Mouse (Mus musculus): ENCODE measurements at regions not wholly inside any gene's neighbourhood (a gene's known extent, or its start where the extent isn't known, plus 50 kb on each side); places are given as distances from the start of the nearest gene placed in this dataset.
"Not testable (repeated sequence)": the region's sequence is repeated elsewhere in the genome, so short reads cannot be mapped to it uniquely, and the experiment has no call there.

DNA sequence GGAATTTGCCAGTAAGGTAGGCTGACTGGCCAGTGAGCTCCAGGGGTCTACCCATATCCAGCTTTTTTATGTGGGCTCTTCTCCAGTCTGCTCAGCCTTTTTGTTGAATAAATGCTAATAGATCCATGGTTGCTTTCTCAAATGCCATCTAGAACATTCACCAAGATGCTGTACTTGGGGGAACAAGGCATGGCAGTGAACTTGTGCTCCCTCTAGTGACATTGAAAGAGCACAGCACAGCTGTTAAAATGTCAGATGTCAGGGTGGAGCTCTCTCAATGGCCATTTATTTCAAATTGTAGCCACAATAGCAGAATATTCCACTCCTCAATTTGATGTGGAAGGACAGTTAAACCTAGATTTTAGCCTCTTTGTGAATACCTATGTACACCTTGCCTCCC, 86.3 kb downstream of the Kcnk1 start:
- DNase-seq (ENCODE audit: low read depth, low spot score): peak; percentile 21

DNA sequence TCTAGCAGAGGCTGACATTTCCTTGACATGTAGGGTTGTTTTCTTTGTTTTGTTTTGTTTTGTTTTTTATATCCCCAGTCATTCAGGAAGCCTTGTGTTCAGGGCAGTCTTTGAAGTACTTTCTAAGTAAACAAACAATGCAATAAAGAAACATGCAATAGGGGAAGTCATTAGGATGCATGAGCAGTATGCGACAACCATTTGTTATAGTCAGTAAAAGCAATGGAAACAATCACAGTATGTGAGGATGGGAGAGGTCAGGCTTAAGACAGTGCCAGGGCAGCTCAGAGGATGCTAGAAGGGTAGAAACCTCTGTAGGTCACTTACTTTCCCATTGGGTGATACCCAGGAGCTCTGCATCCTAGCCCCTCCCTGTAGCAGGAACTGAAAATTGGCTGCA, 87.9 kb downstream of the Kcnk1 start:
- DNase-seq (ENCODE audit: low read depth, low spot score): no peak

DNA sequence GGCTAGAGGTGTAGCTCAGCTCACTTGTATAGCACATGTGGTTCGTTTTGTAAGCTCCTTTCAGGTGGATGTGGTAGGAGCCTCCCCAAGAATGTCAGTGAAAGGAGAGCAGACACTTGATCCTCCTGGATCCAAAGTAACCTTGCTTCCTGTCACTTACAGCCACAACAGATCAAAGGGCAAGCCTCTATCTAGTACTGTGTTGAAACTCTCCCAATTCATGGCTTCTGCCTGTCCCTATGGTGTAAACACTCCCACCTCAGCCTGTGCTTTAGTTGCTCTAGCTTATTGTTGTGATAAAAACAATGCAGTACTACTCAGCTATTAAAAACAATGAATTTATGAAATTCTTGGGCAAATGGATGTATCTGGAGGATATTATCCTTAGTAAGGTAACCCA, 95.8 kb downstream of the Kcnk1 start:
- no peak for DNase-seq (ENCODE audit: low read depth, low spot score)

DNA sequence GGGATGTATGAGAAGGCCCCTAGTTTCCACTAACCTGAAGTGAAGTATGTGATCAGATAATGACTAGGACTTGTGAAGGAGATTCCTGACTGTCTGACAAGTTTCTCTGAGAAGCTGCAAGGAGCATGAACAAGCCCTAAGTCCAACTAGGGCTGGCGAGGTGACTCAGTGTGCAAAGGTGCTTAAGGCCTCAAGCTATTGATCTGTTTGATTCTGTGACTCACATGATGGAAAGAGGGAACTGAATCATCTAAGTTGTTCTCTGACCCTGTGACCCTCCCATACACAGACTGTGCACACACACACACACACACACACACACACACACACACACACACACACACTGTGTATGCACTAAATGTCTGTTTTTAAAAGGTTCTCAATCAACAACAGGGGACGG, 99.0 kb downstream of the Kcnk1 start:
- no peak for DNase-seq (ENCODE audit: low read depth, low spot score)

DNA sequence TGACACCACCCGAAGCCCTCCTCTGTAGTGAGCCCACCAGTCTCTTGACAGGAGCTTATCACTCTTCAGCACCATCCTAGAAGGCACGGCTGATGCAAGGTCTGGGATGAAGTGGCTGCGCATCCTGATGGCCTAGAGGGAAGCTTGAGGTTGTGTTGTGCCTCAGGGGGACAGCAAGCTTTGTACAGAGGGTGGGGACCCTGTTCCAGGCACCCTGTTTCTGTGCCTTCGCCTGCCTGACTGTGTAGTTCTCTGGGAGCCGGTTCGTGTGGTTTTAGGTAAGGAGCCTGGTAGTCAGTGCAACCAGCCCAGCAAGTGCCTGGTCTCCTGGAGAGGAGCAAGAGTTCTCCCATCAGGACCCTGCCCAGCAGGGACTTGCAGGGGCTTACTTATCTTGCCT, 101.1 kb downstream of the Kcnk1 start:
- DNase-seq (ENCODE audit: low read depth, low spot score): no peak

DNA sequence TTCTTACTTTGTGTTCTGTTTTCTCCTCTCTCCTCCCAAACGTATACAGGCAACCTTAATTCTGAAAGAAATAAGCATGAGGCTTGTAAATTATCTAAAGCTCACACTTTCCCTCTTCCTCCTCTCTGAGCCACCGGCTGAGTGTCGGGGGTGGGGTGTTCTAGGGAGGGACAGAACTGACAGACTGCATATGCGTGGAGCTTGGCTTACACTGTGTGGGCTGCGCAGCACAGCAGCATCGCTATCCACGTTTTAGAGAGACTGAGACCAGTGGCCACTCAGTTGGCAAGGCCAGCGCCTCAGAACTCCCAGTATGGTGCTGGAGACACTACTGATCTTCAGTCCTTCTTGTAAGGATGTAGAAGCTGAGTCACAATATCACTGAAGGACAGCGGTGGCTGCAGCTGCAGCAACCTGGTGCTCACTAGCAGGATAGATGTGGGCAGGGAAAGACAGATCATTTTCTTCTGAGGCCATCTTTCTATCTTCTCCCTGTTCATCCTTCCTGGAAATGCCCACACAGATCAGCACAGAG, 101.7 kb downstream of the Kcnk1 start:
- no peak for DNase-seq (ENCODE audit: low read depth, low spot score)

DNA sequence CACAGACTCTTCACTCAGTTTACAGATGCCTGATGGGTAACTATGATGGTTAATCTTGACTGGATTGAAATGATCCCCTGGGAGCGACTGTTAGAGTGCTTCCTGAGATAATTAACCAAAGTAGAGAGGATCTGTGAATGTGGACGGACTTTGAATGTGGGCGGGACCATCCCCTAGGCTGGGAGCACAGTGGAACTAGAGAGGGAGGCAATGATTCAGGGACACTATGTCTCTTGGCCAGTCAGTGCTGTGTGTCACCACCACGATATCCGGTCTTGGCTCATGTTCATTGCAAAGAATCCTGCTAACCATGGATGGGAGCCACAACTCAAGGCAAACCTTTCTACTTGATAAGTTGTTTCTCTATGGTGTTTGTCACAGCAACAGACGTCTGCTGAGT, 103.9 kb downstream of the Kcnk1 start:
- DNase-seq (ENCODE audit: low read depth, low spot score): no peak

DNA sequence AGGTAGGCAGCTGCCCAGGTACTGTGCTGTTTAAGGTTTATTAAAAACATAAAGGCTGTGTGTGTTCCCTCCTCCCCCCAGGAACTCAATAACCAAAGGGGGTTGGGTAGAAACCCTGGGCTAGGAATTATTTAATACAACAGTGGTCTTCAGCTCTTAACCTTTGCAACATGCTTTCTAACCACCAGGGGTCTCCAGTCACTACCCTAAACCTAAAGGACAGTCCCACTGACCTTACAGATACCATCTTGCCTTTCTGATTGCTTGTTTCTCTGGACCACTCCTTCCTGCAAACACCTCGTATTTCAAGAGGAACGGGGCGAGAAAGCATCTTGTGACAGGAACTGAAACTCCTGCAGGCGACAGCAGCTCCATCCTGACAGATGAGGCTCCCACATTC, 104.9 kb downstream of the Kcnk1 start:
- no peak for DNase-seq (ENCODE audit: low read depth, low spot score)

DNA sequence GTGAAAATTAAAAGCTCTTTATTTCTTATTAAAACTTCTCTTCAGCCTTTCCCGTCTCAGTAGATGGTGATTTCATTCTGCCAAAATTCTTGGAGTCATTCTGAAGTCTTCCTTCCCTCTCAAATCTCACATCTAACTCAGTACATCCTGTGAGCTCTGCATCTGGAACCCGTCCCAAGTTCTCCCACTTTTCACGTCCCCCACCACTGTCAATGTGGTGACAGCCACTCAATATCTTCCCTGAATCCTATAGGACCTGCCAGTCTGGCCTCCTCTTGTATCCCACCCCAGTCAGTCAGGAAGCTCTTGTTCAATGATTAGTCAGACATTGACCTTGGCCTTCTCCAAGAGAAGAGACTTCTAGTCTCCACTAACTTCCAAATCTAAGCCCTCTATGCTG, 110.1 kb downstream of the Kcnk1 start:
- no peak for DNase-seq (ENCODE audit: low read depth, low spot score)

DNA sequence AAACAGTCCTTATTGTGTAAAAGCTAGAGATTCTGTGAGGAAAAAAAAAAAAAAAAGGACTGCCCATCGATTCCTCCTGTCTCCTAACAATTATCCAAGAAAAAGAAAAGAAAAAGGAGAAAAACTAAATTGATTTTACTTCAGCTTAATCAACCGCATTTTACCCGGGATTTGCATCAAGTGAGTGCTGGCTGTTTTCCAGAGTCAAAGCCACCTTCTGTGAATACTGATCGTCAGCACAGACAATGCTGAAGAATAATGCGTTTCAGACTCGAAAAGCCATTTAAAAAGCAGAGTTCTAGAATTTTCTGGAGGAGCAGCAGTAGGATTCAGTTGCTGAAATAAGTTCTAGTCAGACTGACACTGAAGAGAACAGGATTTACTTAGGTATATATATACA, 131.1 kb downstream of the Kcnk1 start:
- DNase-seq (ENCODE audit: low read depth, low spot score): no peak

DNA sequence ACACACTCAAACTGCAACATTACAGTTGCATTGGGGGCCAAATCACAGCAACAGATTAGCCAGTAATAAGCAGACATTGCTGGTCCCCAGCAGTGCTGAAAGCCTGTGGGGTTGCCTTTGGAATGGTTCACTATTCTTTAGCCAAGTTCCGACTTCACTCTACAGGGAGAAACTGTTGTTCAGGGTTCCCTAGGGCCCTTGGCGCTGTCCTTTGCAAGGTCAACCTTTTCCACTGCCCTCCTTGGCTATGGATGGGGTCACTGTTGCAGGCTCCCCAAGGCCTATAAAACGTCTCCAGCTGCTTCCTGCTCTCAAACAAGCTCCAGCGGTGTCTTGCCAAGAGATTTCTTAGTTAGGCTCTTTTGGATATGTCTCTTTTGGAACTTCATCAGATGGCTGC, 137.1 kb downstream of the Kcnk1 start:
- DNase-seq (ENCODE audit: low read depth, low spot score): no peak

DNA sequence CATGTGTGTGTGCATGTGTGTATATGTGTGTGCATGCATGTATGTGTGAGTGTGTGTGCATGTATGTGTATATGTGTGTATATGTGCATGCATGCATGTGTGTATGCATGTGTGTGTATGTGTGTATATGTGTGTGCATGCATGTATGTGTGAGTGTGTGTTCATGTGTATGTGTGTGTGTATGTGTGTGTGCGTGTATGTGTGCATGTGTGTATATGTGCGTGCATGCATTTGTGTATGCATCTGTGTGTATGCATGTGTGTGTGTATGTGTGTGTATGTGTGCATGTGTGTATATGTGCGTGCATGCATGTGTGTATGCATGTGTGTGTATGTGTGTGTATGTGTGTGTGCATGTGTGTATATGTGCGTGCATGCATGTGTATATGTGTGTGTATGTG, 137.9 kb downstream of the Kcnk1 start:
- DNase-seq (ENCODE audit: low read depth, low spot score): not testable (repeated sequence)

DNA sequence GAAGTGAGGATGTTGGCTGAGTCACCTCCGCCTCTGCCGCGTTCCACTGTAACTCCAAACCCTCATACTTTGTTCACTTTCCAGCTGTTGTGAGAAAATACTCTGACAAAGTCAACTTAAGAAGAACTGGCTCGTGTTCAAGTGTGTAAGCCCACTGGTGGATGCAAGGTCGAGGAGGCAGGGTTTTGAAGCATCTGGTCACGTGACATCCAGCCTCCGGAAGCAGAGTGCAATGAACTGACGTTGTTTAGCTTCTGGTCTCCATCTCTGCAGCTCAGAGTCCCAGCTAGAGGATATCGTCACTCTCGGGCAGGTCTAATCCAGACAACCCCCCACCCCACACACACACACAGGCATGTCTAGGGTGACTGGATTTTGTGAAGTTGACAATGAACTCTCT, 140.1 kb downstream of the Kcnk1 start:
- no peak for DNase-seq (ENCODE audit: low read depth, low spot score)

DNA sequence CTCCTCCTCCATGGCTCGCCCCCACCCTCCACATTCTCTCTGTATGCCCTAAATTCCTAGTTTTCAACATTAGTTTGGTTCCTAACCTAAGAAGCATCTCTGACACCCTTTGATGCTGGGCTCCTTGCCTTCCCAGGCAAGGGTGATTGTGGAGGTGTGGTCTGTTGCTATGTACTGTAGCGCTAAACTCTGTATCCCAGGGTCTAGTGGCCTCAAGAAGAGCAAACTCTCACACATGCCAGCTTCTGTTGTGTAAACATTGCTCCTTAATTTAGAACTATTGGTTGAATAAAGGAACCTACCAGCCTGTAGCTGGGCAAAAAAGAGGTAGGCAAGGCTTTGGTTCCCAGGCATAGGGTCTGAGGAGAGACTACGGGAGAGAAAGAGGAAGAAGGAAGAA, 140.6 kb downstream of the Kcnk1 start:
- no peak for DNase-seq (ENCODE audit: low read depth, low spot score)

DNA sequence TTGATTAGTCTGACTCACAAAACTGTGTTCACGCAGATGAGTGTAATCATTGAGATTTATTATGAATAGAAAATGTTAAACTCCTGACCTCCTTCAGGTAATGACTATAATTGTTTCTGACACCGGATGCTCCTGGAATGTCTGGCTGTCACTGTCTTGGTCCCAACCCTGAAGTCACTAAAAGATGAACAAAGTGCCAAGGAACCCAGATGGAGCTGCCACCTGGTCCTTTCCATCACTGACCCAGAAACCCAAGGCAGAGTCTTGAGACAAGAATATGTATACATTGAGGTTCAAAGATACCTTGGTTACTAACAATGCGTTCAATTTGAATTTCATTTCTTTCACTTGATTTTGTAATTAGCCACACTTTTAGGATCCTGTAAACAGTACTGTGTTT, 142.0 kb downstream of the Kcnk1 start:
- DNase-seq (ENCODE audit: low read depth, low spot score): no peak

DNA sequence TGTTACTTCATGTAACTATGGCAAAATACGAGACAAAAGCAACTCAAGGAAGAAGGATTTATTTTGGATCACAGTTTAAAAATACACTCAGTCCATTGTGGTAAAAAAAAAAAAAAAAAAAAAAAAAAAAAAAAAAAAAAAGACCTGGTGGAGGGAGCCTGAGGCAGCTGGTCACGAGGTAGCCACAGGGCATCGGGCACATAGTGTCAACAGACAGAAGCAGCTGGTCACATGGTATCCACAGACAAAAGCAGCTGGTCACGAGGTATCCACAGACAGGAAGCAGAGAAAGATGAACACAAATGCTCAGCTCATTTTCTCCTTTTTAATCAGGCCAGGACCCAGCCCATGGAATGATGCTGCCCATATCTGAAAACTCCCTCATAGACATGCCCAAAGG, 142.5 kb downstream of the Kcnk1 start:
- DNase-seq (ENCODE audit: low read depth, low spot score): no peak

DNA sequence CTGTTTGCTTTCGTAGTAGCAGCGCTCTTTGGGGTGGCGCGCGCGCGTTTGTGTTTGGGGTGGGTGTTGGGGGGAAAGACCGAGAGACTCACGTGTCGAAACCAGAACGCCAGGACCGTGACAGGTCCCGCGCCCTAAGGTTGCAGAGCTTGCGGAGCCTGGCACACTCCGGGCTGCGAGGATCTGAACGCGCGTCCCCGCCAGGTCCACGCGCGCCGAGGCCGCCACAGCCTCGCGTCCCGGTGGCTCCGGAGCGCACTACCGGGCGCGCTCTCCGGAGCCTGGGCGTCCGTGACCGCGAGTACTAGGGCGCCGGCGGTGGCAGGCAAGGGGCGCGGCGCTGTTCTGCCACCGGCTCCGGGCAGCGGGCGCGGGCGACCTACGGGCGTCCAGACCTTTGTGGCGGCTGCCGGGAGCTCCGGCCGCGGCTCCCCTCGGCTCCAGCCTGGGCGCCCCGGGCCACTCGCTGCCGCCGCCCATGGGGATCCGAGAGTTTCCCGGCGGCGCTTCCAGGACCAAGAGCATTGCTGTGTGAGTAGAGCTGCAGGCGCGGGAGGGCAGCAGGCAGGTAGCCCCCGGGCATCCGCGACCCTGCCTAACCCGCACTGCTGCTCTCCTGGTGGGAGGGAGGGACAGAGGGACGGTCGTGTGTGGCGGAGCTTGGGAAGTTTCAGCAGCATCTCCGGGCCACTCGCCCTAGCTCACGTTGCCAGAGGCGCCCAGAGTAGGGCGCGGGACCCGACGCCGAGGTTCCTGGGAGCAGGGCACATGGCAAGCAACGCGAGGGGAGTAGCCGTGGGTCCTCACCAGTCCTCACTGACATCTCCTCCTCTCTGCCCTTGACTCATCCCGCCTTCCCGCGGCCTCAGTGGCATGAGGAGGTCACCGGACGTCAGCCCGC, 143.9 kb downstream of the Kcnk1 start:
- DNase-seq (ENCODE audit: low read depth, low spot score): peak; percentile 19

DNA sequence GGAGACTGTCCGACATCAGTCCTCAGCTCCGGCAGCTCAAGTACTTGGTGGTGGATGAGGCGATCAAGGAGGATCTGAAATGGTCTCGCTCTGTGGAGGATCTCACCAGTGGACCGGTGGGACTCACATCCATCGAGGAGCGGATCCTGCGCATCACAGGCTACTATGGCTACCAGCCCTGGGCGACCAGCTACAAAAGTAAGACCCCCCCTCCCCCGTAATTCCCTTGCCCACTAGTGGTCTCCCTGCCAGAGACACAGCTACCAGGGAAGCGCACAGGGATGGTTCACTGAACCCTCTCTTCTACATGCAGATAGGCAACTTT, 144.5 kb downstream of the Kcnk1 start:
- no peak for DNase-seq (ENCODE audit: low read depth, low spot score)

DNA sequence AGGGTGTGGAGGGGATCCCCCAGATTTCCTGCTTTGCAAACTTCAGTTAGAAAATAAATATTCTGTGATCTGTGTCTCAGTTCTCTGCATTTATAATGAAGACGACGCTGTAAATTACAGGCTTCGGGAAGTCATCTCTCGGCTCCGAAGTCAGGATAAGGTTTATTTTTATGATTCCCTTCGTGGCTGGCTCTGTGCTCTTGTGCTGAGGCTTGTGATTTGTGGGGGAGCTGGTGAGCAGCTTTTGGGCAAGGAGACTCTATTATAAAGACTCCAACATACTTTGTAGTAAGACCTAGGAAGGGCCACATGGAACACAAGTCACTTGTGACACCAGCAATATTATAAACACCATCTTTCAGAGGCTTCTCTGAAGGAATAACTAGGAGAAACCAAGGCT, 146.0 kb downstream of the Kcnk1 start:
- no peak for DNase-seq (ENCODE audit: low read depth, low spot score)

DNA sequence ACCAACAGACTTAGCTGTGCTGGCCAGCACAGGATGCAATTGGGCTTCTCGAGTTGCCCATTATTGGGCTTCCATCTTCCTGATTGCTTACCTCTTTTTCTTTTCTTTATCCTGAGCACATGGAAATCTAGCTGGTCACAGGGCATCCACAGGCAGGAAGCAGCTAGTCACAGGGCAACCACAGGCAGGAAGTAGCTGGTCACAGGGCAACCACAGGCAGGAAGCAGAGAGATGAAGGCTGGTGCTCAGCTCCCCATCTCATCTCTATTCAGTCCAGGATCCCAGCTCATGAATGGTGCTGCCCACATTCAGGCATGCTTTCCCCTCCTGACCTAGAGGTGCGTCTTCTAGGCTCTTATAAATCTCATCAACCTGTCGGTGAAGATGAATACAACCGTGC, 146.8 kb upstream of the Slc35f3 start:
- DNase-seq (ENCODE audit: low read depth, low spot score): no peak

DNA sequence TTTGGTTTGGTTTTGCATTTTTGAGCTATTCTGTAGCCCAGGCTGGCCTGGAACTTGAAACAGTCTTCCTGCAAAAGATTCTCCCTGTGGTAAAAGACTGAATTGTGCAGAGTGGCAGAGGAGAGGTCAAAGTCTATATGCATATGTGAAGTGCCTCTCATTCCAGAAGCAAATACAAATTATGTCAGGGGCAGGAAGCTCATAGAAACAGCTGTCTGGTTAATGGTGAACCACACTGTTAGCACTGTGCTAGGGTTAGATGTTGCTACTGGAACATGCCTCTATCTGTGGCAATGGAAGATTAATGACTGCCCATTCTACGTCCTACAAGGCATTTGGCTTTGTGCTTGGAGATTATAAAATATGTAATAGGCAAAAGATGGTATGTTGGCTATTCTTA, 144.4 kb upstream of the Slc35f3 start:
- DNase-seq (ENCODE audit: low read depth, low spot score): no peak

DNA sequence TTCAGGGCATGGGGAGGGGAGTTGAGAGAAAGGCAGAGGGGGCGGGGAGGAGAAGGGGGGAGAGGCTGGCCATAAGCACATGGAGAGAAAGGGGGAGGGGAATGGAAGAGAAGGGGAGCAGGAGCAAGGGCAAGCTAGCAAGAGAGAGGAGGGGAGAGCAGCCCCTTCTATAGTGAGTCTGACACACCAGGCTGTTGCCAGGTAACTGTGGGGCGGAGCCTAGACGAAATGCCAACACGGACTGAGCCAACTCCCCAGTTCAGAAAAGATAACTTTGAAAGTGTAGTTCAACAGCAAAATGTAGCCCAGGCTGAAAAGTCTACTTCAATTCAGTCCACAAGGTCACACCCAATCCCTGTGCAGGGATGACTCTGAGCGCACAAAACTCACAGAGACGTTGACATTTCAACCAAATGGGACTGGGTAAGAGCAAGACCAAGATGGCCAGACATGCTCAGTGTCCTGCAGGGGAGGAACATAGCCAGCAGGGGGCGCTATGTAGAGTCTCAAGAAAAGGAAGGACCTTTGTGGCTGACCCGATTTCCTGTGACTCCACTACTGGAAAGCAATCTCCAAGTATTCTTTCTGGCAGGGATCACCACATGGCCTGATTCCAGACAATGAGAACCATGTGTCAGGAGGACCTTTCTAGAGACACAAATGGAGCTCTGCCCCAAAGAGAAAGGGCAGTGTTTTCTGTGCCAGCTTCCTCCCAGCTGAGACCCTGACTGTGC, 140.7 kb upstream of the Slc35f3 start:
- DNase-seq (ENCODE audit: low read depth, low spot score): peak; percentile 29

DNA sequence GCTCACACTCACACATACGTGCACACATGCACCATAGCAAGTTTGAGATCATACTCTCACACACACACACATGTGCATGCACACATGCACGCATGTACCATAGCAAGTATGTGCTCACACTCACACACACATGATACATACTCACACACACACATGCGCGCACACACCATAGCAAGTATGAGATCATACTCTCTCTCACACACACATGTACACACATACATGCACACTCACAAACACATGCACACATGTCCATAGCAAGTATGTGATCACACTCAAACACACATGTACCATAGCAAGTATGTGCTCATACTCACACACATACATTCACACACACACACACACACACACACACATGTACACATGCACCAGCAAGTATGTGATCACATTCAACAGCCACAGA, 138.9 kb upstream of the Slc35f3 start:
- DNase-seq (ENCODE audit: low read depth, low spot score): no peak
